Mouse (Mus musculus) erythroblast, embryonic 14.5 days (primary cell): ENCODE results near the gene Nop10.

Source experiments
- GATA1 ChIP-seq: IDR thresholded peaks from 2 replicates; pipeline ENCODE4 v1.6.1; 2012; ENCODE audit warnings: low read length, inconsistent platforms, mixed read lengths
- TAL1 ChIP-seq: IDR thresholded peaks from 3 replicates; pipeline ENCODE4 v1.6.1; 2012; ENCODE audit warnings: low read length, inconsistent platforms, mixed read lengths

DNA sequence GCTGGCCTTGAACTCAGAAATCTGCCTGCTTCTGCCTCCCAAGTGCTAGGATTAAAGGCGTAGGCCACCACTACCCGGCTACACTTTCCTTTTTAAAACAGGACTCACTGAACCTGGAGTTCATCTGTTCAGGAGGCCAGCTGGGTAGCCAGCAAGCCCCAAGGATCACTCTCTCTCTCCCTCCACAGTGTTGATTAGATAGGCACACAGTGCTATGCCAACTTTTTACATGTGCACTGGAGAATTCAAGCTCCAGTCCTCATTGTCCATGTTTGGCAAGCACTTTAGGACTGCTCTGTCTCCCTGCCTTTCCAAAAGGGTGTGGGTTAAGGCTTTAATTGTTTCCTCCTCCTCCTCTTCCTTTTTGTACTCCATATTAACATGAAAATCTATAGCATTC lies 8.3 kb downstream of the Nop10 start:
- TF ChIP-seq GATA1 (no peak), TAL1 (no peak)
